8 mouse cellular contexts compared by ENCODE assay signal in genomic region chr7:127208553-127209438, GRCm38 (mm10). TPM values are rescaled to one million over a fixed set of nuclear protein-coding genes. Genes with fewer than 3 reads are reported as not detected.
A peak's percentile ranks its signal among the peaks of the same experiment; 100 is the strongest.
DNase-seq lines count a peak whose midpoint lies in the region; ATAC-seq lines count a peak whose summit lies in the region.

Mylpf (plus strand) TSS chr7:127208890.

- peak within 1 kb of the TSS; percentile 92 for H3K9ac ChIP-seq in hindbrain, embryonic 11.5 days (ENCODE audit: low read depth, low read length)

- H3K36me3 ChIP-seq in hindbrain, embryonic 11.5 days (ENCODE audit: control insufficient read depth, insufficient read depth, low read length), result no peaks in the 10 kb centered on the region

- H3K9me3 ChIP-seq in hindbrain, embryonic 11.5 days (ENCODE audit: control insufficient read depth, low read length), result no peaks in the 10 kb centered on the region

- H3K27ac ChIP-seq in hindbrain, embryonic 11.5 days (ENCODE audit: low read depth, low read length), result peak within 1 kb of the TSS; percentile 77

- peak within 1 kb of the TSS; percentile 90 for H3K4me3 ChIP-seq in hindbrain, embryonic 11.5 days (ENCODE audit: low read depth, low read length)

- peaks cover 1% of the 10 kb centered on the region; the same call in 1 of the 2 replicates for H3K27me3 ChIP-seq in hindbrain, embryonic 11.5 days (ENCODE audit: control insufficient read depth, insufficient read depth, low read length)

- WGBS in hindbrain, embryonic 11.5 days, result under 1% methylated on average over 36 of the region's 44 CpGs

- peaks cover 6% of the 10 kb centered on the region; the same call in 1 of the 2 replicates for H3K4me1 ChIP-seq in hindbrain, embryonic 11.5 days (replicated peaks; ENCODE audit: control insufficient read depth, insufficient read depth, low read length)

- peak; percentile 94 for ATAC-seq in hindbrain, embryonic 11.5 days (ENCODE audit: low FRiP score)

- peak; percentile 100 for DNase-seq in Muller cell, postnatal 12 days (ENCODE audit: inconsistent ontology term)
- peak; percentile 99 for DNase-seq in cerebellum, adult 9-11 months
- DNase-seq in frontal cortex, adult 2 months (ENCODE audit: extremely low spot score in 1 of 2, low spot score in 1 of 2), result peak; percentile 96 to 98
- DNase-seq in hindbrain, embryonic 11.5 days (ENCODE audit: low spot score), result peak; percentile 96
- DNase-seq in layer of hippocampus, postnatal 10 days (ENCODE audit: low spot score in 2 of 2), result peak; percentile 91 to 95
- DNase-seq in lung, postnatal 10 days, result peak; percentile 97
- peak; percentile 96 for DNase-seq in ovary, postnatal 36 days (ENCODE audit: low spot score)
- DNase-seq in thymus, postnatal 25 days, result peak; percentile 95

- H3K4me2 ChIP-seq in hindbrain, embryonic 11.5 days (replicated peaks; ENCODE audit: low read depth, low read length), result peak within 1 kb of the TSS; percentile 96

RNA-seq across cellular contexts. Expression of gene Mylpf, which starts in this region (rescaled TPM):
- 1.6 and 3.0 TPM in 2 replicates for polyA plus RNA-seq in frontal cortex, adult 2 months (2012; rRNA removed)
- polyA plus RNA-seq in hindbrain, embryonic 11.5 days (2014; fragmentation: Nextera tagmentation; extraction: Ambion mirVana), result 24.1 and 26.5 TPM in 2 replicates
- 1 to 10 TPM; 1.3 to 3.3 TPM for total RNA-seq in layer of hippocampus, postnatal 10 days (2021)

Comparison
In these comparisons a context has a peak if more than half of its experiments do, and no peak if none do; other contexts are left out.
1. Peak in every context shown above with its lines: DNase-seq, ATAC-seq, H3K4me3 ChIP-seq and H3K27ac ChIP-seq.